Mouse (Mus musculus) bone marrow macrophage, adult 2 months (primary cell): Measurements from ENCODE around the gene Dazap2.
"Not testable (repeated sequence)": the region's sequence is repeated elsewhere in the genome, so short reads cannot be mapped to it uniquely, and the experiment has no call there.

Experiments used
- CTCF ChIP-seq: IDR thresholded peaks from 2 replicates; pipeline ENCODE4 v1.5.1; 2012; ENCODE audit warnings: low read depth, mild to moderate bottlenecking, low read length, moderate library complexity
- POLR2A ChIP-seq: IDR thresholded peaks from 2 replicates; pipeline ENCODE4 v1.6.1; 2012; ENCODE audit warnings: mild to moderate bottlenecking, low read depth, low read length, borderline replicate concordance

DNA sequence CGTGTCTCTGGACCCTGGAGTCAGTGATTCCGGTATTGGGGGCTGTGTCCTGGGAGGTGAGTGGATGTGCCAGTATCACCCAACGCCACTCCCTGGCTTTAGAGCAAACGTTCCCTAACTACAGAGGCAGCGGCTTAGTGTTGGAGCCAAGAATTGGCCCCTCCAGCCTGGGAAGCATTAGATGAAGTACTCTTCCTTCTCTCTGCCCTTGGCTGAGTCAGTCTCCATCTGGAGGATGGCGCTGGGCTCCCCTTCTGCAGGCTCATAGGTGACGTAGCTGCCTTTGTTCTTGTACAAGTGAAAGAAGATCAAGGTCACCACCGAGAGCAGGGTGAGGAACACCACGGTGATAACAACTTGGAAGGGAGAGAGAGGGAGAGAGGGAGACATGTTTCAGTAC lies 6.5 kb downstream of the Dazap2 start:
- not testable (repeated sequence) for TF ChIP-seq POLR2A, CTCF
